Comparison of ENCODE assay signal across 8 mouse cellular contexts in the genomic region with DNA sequence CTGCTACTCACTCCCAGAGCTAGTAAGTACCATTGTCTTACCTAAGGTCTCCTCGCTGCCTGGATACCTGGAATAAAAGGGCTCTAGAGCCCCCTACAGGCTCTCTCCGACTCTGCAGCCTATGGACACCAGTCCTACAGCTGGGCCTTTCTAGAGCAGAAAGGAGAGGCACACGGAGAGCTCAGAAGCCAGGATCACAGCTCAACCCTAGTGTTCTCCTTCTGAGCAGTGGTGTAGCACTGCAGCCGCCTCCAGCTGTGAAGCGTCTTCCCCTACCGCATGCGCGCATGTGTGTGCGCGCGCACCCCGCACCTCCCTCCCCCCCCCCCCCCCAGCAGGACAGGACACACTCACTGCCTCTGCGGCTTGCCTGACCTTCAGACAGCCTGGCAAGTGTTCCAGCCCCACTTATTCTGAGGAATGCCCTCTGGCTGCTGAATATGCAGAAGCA.
DNase-seq lines count a peak whose midpoint lies in the region; ATAC-seq and TF ChIP-seq lines count a peak whose summit lies in the region.

No protein-coding gene starts in this region.

- no peak overlapping the region for H3K27ac ChIP-seq in embryonic facial prominence, embryonic 13.5 days
- no peak overlapping the region for H3K27ac ChIP-seq in heart, embryonic 11.5 days (ENCODE audit: low read depth, low read length)
- H3K27ac ChIP-seq in kidney, embryonic 15.5 days: no peak overlapping the region
- H3K27ac ChIP-seq in limb, embryonic 13.5 days: no peak overlapping the region
- no peak overlapping the region for H3K27ac ChIP-seq in testis, adult 2 months (ENCODE audit: control insufficient read depth, insufficient read depth, low read depth, low read length)

- H3ac ChIP-seq in myocyte (ENCODE audit: control insufficient read depth, insufficient read length): no peak overlapping the region

- no peaks in the 10 kb centered on the region for H3K36me3 ChIP-seq in embryonic facial prominence, embryonic 13.5 days
- no peaks in the 10 kb centered on the region for H3K36me3 ChIP-seq in heart, embryonic 11.5 days (ENCODE audit: control insufficient read depth, insufficient read depth, low read length)
- no peaks in the 10 kb centered on the region for H3K36me3 ChIP-seq in kidney, embryonic 15.5 days
- no peaks in the 10 kb centered on the region for H3K36me3 ChIP-seq in limb, embryonic 13.5 days
- no peaks in the 10 kb centered on the region for H3K36me3 ChIP-seq in myocyte (ENCODE audit: control insufficient read depth, insufficient read depth)
- H3K36me3 ChIP-seq in testis, adult 2 months (ENCODE audit: control insufficient read depth, insufficient read depth, low read length): no peaks in the 10 kb centered on the region

- ATAC-seq in embryonic facial prominence, embryonic 13.5 days (ENCODE audit: insufficient number of reproducible peaks, insufficient read depth, low FRiP score, low TSS enrichment, low read depth): no peak; the same call in 1 of the 2 replicates
- ATAC-seq in heart, embryonic 11.5 days (replicated peaks; ENCODE audit: insufficient number of reproducible peaks, low FRiP score, low TSS enrichment): no peak
- ATAC-seq in kidney, embryonic 15.5 days (replicated peaks; ENCODE audit: low FRiP score): peak; percentile 86
- ATAC-seq in limb, embryonic 13.5 days (ENCODE audit: low FRiP score, low read depth): peak; percentile 72

- 3% methylated on average over 13 of the region's 13 CpGs for WGBS in embryonic facial prominence, embryonic 13.5 days
- WGBS in heart, embryonic 11.5 days (ENCODE audit: insufficient replicate concordance): 3% methylated on average over 12 of the region's 13 CpGs
- WGBS in kidney, embryonic 15.5 days: 0% methylated on average over 13 of the region's 13 CpGs
- 3% methylated on average over 8 of the region's 13 CpGs for WGBS in limb, embryonic 13.5 days

- no peak for TF ChIP-seq POLR2A in myocyte (IDR thresholded peaks at IDR 0.05; ENCODE audit: insufficient read length, low read depth)
- no peak for TF ChIP-seq POLR2A in testis, adult 2 months (IDR thresholded peaks at IDR 0.05; ENCODE audit: control insufficient read depth, low read depth, low read length)

- no peaks in the 10 kb centered on the region for H3K79me2 ChIP-seq in myocyte (ENCODE audit: control insufficient read depth, insufficient read depth)

- H3K9ac ChIP-seq in embryonic facial prominence, embryonic 13.5 days: peak overlapping the region; percentile 57
- 0 out of 2 replicates have a peak overlapping the region, but pooled peaks have one; percentile 50 for H3K9ac ChIP-seq in heart, embryonic 11.5 days (ENCODE audit: low read depth, low read length)
- no peak overlapping the region for H3K9ac ChIP-seq in kidney, embryonic 15.5 days
- H3K9ac ChIP-seq in limb, embryonic 13.5 days: peak overlapping the region; percentile 45; the same call in 1 of the 2 replicates

- H3K9me3 ChIP-seq in embryonic facial prominence, embryonic 13.5 days: no peaks in the 10 kb centered on the region
- H3K9me3 ChIP-seq in heart, embryonic 11.5 days (replicated peaks; ENCODE audit: control insufficient read depth, low read length): no peaks in the 10 kb centered on the region
- H3K9me3 ChIP-seq in kidney, embryonic 15.5 days (replicated peaks): no peaks in the 10 kb centered on the region
- no peaks in the 10 kb centered on the region for H3K9me3 ChIP-seq in limb, embryonic 13.5 days

- TF ChIP-seq CTCF in testis, adult 2 months (IDR thresholded peaks at IDR 0.05; ENCODE audit: control insufficient read depth, insufficient read depth, insufficient replicate concordance, low read depth, low read length): peak; percentile 51; the same call in 1 of the 2 replicates

- no peaks in the 10 kb centered on the region for H3K4me1 ChIP-seq in embryonic facial prominence, embryonic 13.5 days
- H3K4me1 ChIP-seq in heart, embryonic 11.5 days (ENCODE audit: control insufficient read depth, insufficient read depth, low read length): no peaks in the 10 kb centered on the region
- H3K4me1 ChIP-seq in kidney, embryonic 15.5 days: peaks cover 13% of the 10 kb centered on the region
- 0 out of 2 replicates have a peak, but pooled peaks cover 4% of the 10 kb centered on the region for H3K4me1 ChIP-seq in limb, embryonic 13.5 days
- no peaks in the 10 kb centered on the region; the same call in none of the 2 replicates for H3K4me1 ChIP-seq in testis, adult 2 months (ENCODE audit: control insufficient read depth, insufficient read depth, low read length)

- peaks cover 21% of the 10 kb centered on the region for H3K27me3 ChIP-seq in embryonic facial prominence, embryonic 13.5 days
- H3K27me3 ChIP-seq in heart, embryonic 11.5 days (ENCODE audit: control insufficient read depth, insufficient read depth, low read length): no peaks in the 10 kb centered on the region
- H3K27me3 ChIP-seq in kidney, embryonic 15.5 days: peaks cover 27% of the 10 kb centered on the region
- peaks cover 32% of the 10 kb centered on the region for H3K27me3 ChIP-seq in limb, embryonic 13.5 days
- H3K27me3 ChIP-seq in myocyte (ENCODE audit: control insufficient read depth, insufficient read depth, insufficient read length): peaks cover 24% of the 10 kb centered on the region
- H3K27me3 ChIP-seq in testis, adult 2 months (ENCODE audit: control insufficient read depth, insufficient read depth, low read length): no peaks in the 10 kb centered on the region

- peak overlapping the region; percentile 53 for H3K4me2 ChIP-seq in embryonic facial prominence, embryonic 13.5 days
- peak overlapping the region; percentile 54 for H3K4me2 ChIP-seq in heart, embryonic 11.5 days
- peak overlapping the region; percentile 53 for H3K4me2 ChIP-seq in kidney, embryonic 15.5 days
- peak overlapping the region; percentile 54 for H3K4me2 ChIP-seq in limb, embryonic 13.5 days (replicated peaks)
- H3K4me2 ChIP-seq in myocyte (ENCODE audit: low read depth): peak overlapping the region; percentile 45

- peak; percentile 68 for DNase-seq in 3T3-L1 (ENCODE audit: low read depth, low spot score)
- peak; percentile 58 for DNase-seq in adrenal gland, postnatal 25 days

- peak overlapping the region; percentile 15; the same call in 1 of the 2 replicates for H3K4me3 ChIP-seq in embryonic facial prominence, embryonic 13.5 days
- peak overlapping the region; percentile 16; the same call in 1 of the 2 replicates for H3K4me3 ChIP-seq in heart, embryonic 11.5 days (ENCODE audit: low read depth, low read length)
- H3K4me3 ChIP-seq in kidney, embryonic 15.5 days (replicated peaks): peak overlapping the region; percentile 25; the same call in 1 of the 2 replicates
- H3K4me3 ChIP-seq in limb, embryonic 13.5 days: peak overlapping the region; percentile 20
- H3K4me3 ChIP-seq in myocyte: no peak overlapping the region
- H3K4me3 ChIP-seq in testis, adult 2 months (ENCODE audit: control insufficient read depth, low read depth, low read length): no peak overlapping the region

TF ChIP-seq in myocyte, 11 proteins besides CTCF, POLR2A, EP300 and RAD21:
- TF ChIP-seq MYOD1 (IDR thresholded peaks at IDR 0.05; ENCODE audit: control insufficient read depth in 1 of 3, insufficient read length in 2 of 3, low read depth in 2 of 3) (no peak), MAX (IDR thresholded peaks at IDR 0.05; ENCODE audit: low read depth) (no peak), USF1 (IDR thresholded peaks at IDR 0.05; ENCODE audit: low read depth) (no peak), REST (IDR thresholded peaks at IDR 0.05; ENCODE audit: insufficient read depth, insufficient read length) (no peak), SRF (IDR thresholded peaks at IDR 0.05; ENCODE audit: control insufficient read depth, insufficient read length, low read depth) (no peak), CEBPB (IDR thresholded peaks at IDR 0.05; ENCODE audit: insufficient read depth, poor library complexity, severe bottlenecking) (no peak), MYOG (IDR thresholded peaks at IDR 0.05; ENCODE audit: control insufficient read depth in 1 of 3, insufficient read depth in 1 of 3, insufficient read length in 2 of 3, low read depth in 2 of 3) (no peak), POLR2AphosphoS2 (IDR thresholded peaks at IDR 0.05; ENCODE audit: insufficient read length, low read depth) (no peak), TCF3 (IDR thresholded peaks at IDR 0.05; ENCODE audit: insufficient read length, low read depth) (no peak), E2F4 (IDR thresholded peaks at IDR 0.05; ENCODE audit: insufficient read depth) (no peak)

Comparison
In these comparisons a context has a peak if more than half of its experiments do, and no peak if none do; other contexts are left out.
1. ATAC-seq: peak in kidney, embryonic 15.5 days (single experiment) and limb, embryonic 13.5 days (single experiment); none in embryonic facial prominence, embryonic 13.5 days (single experiment) and heart, embryonic 11.5 days (single experiment).
2. H3K4me3 ChIP-seq: peak in embryonic facial prominence, embryonic 13.5 days (single experiment), heart, embryonic 11.5 days (single experiment), kidney, embryonic 15.5 days (single experiment) and limb, embryonic 13.5 days (single experiment); none in myocyte (single experiment) and testis, adult 2 months (single experiment).
3. Peak in every context shown above with its lines, with median percentiles within 50 percentile points of each other: H3K4me2 ChIP-seq.